Mouse (Mus musculus) limb, embryonic 14.5 days (tissue): ENCODE measurements at regions not wholly inside any gene's neighbourhood (a gene's known extent, or its start where the extent isn't known, plus 50 kb on each side); places are given as distances from the start of the nearest gene placed in this dataset.
A peak's percentile ranks its signal among the peaks of the same experiment; 100 is the strongest.

Experiments
- ATAC-seq: fragments of 200-750 bp; cut with Nextera tagmentation; 2 replicates; pipeline ENCODE4 v1.8.0; 2017; ENCODE audit warnings: low read depth, moderate number of reproducible peaks, moderate TSS enrichment; ENCODE audit not compliant: low FRiP score
- DNase-seq: peaks from one replicate; pipeline ENCODE4 v3.0.0-alpha.2; 2015; ENCODE audit warnings: low spot score
- H3K27ac ChIP-seq: fragments of 300-500 bp; sonication (generic); replicated peaks from 2 replicates; pipeline ENCODE4 v1.5.1; 2014; ENCODE audit warnings: low read depth, mild to moderate bottlenecking, low read length, moderate library complexity, mixed read lengths
- H3K27me3 ChIP-seq: fragments of 300-500 bp; sonication (generic); 2 replicates; pipeline ENCODE4 v1.6.1; 2014; ENCODE audit warnings: low read length, mixed read lengths; ENCODE audit not compliant: control insufficient read depth, insufficient read depth
- H3K36me3 ChIP-seq: fragments of 300-500 bp; sonication (generic); 2 replicates; pipeline ENCODE4 v1.6.1; 2014; ENCODE audit warnings: mild to moderate bottlenecking, low read length, moderate library complexity, mixed read lengths; ENCODE audit not compliant: control insufficient read depth, insufficient read depth
- H3K4me1 ChIP-seq: fragments of 300-500 bp; sonication (generic); 2 replicates; pipeline ENCODE4 v1.6.1; 2014; ENCODE audit warnings: antibody characterized with exemption, low read length, mixed read lengths; ENCODE audit not compliant: control insufficient read depth, insufficient read depth
- H3K4me2 ChIP-seq: fragments of 300-500 bp; sonication (generic); replicated peaks from 2 replicates; pipeline ENCODE4 v1.6.1; 2014; ENCODE audit warnings: low read depth, mild to moderate bottlenecking, low read length, moderate library complexity; ENCODE audit not compliant: severe bottlenecking
- H3K4me3 ChIP-seq: fragments of 300-500 bp; sonication (generic); replicated peaks from 2 replicates; pipeline ENCODE4 v1.5.1; 2014; ENCODE audit warnings: low read length
- H3K9ac ChIP-seq: fragments of 300-500 bp; sonication (generic); 2 replicates; pipeline ENCODE4 v1.6.1; 2014; ENCODE audit warnings: mild to moderate bottlenecking, low read depth, low read length, moderate library complexity; ENCODE audit not compliant: severe bottlenecking
- H3K9me3 ChIP-seq: fragments of 300-500 bp; sonication (generic); 2 replicates; pipeline ENCODE4 v1.6.1; 2016; ENCODE audit warnings: low read length; ENCODE audit not compliant: control insufficient read depth
- POLR2A ChIP-seq: fragments of 200-500 bp; IDR thresholded peaks from 2 replicates; pipeline ENCODE4 v1.8.0; 2012; ENCODE audit warnings: inconsistent platforms, mild to moderate bottlenecking, moderate library complexity, borderline replicate concordance; ENCODE audit not compliant: insufficient read depth, insufficient read length; ENCODE audit errors: extremely low read depth
- WGBS: fragments of 180-500 bp; shearing (Covaris S2); extraction: QIAGEN DNeasy Blood & Tissue Kit; methylation state at CpG from one replicate; pipeline ENCODE4 v1.1.7; 2014; 5-methylcytosine and 5-hydroxymethylcytosine counted together

- peaks cover 4% of the 10 kb centered on the region; the same call in 1 of the 2 replicates for H3K4me1 ChIP-seq
- 67% methylated on average over 4 of the region's 4 CpGs for WGBS
- no peaks in the 10 kb centered on the region for H3K9me3 ChIP-seq
- no peak overlapping the region for H3K4me3 ChIP-seq
- 0 out of 2 replicates have a peak overlapping the region, but pooled peaks have one; percentile 22 for H3K4me2 ChIP-seq
- no peak for TF ChIP-seq POLR2A
- no peaks in the 10 kb centered on the region for H3K27me3 ChIP-seq
- DNase-seq: no peak
- peak; percentile 28; the same call in 1 of the 2 replicates for ATAC-seq
- no peak overlapping the region for H3K9ac ChIP-seq
- no peaks in the 10 kb centered on the region for H3K36me3 ChIP-seq
- H3K27ac ChIP-seq: no peak overlapping the region
Observed at GRCm38 (mm10) chr13:30085446-30085845, 50.8 kb upstream of the Mboat1 start.

- ATAC-seq: peak; percentile 90
Observed at GRCm38 (mm10) chr13:30085005-30085404, 51.3 kb upstream of the Mboat1 start.

DNA sequence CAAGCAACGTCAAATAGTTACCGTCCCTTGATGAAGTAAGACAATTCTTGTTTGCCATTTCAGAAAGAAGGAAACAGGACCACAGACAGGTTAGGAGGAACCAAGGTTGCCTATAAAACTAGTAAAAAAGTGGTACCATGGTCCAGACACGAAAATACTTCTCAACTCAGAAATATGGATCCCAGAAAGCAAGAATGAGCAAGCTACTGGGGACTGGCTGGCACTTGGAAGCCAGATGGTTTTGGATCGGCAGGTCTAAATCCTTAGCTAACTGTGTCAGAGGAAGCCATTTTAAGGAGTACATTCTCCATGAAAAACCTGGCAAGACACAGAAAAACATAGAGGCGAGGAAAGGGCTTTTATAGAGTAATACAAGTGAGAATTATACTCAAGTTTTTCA, 51.9 kb upstream of the Mboat1 start:
- no peak for ATAC-seq
- no peaks in the 10 kb centered on the region for H3K9me3 ChIP-seq
- H3K27ac ChIP-seq: no peak overlapping the region
- no peak for TF ChIP-seq POLR2A
- H3K36me3 ChIP-seq: no peaks in the 10 kb centered on the region
- H3K4me2 ChIP-seq: no peak overlapping the region
- DNase-seq: no peak
- H3K9ac ChIP-seq: no peak overlapping the region
- H3K4me3 ChIP-seq: no peak overlapping the region
- peaks cover 5% of the 10 kb centered on the region; the same call in 1 of the 2 replicates for H3K4me1 ChIP-seq
- WGBS: 64% methylated on average over 5 of the region's 5 CpGs
- no peaks in the 10 kb centered on the region for H3K27me3 ChIP-seq

More at GRCm38 (mm10) chr13:30085005-30085404, 51.3 kb upstream of the Mboat1 start:
- TF ChIP-seq POLR2A: peak; percentile 42; the same call in 1 of the 2 replicates
- DNase-seq: peak; percentile 89
- no peaks in the 10 kb centered on the region for H3K36me3 ChIP-seq
- H3K4me1 ChIP-seq: peaks cover 5% of the 10 kb centered on the region; the same call in 1 of the 2 replicates
- no peaks in the 10 kb centered on the region for H3K9me3 ChIP-seq
- no peak overlapping the region for H3K9ac ChIP-seq
- H3K27me3 ChIP-seq: no peaks in the 10 kb centered on the region
- no peak overlapping the region for H3K4me3 ChIP-seq
- H3K27ac ChIP-seq: no peak overlapping the region
- 0 out of 2 replicates have a peak overlapping the region, but pooled peaks have one; percentile 22 for H3K4me2 ChIP-seq
- under 1% methylated on average over 10 of the region's 10 CpGs for WGBS

DNA sequence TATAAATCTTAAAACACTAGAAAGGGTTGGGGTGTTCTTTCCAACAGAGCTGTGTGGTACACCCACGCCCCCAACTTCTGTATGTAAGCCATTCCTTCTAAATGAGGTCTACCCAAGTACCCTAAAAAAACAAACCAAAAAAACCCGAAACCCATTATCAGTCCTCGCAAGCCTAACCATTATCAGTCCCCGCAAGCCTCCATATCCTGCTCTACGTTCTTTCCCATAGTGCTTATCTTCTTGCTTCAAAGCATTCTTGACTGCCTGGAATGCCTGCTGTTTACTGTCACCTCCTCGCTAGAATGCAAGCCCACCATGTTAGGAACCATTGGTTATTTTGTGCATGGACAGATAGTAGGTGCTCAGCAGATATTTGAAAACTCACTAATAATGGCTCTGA, 52.3 kb upstream of the Mboat1 start:
- DNase-seq (no peak), ATAC-seq (no peak)
- H3K4me3 ChIP-seq: no peak overlapping the region
- no peak for TF ChIP-seq POLR2A
- WGBS: 66% methylated on average over 6 of the region's 6 CpGs
- H3K36me3 ChIP-seq: no peaks in the 10 kb centered on the region
- no peak overlapping the region for H3K4me2 ChIP-seq
- no peak overlapping the region for H3K9ac ChIP-seq
- H3K27ac ChIP-seq: no peak overlapping the region
- H3K9me3 ChIP-seq: no peaks in the 10 kb centered on the region
- no peaks in the 10 kb centered on the region for H3K27me3 ChIP-seq
- peaks cover 5% of the 10 kb centered on the region; the same call in 1 of the 2 replicates for H3K4me1 ChIP-seq

- 38% methylated on average over 2 of the region's 2 CpGs for WGBS
- no peak overlapping the region for H3K4me2 ChIP-seq
- peaks cover 5% of the 10 kb centered on the region; the same call in 1 of the 2 replicates for H3K4me1 ChIP-seq
- no peak overlapping the region for H3K9ac ChIP-seq
- DNase-seq (no peak), ATAC-seq (no peak)
- H3K36me3 ChIP-seq: no peaks in the 10 kb centered on the region
- no peaks in the 10 kb centered on the region for H3K27me3 ChIP-seq
- H3K9me3 ChIP-seq: no peaks in the 10 kb centered on the region
- no peak for TF ChIP-seq POLR2A
- no peak overlapping the region for H3K27ac ChIP-seq
- no peak overlapping the region for H3K4me3 ChIP-seq
Observed at GRCm38 (mm10) chr13:30082761-30083160, 53.5 kb upstream of the Mboat1 start.
